Mouse (Mus musculus) heart, adult 8-10 months (tissue): ENCODE data around the gene Bcor. TPM values are rescaled to one million over a fixed set of nuclear protein-coding genes. Genes with fewer than 3 reads are reported as not detected.
A peak's percentile ranks its signal among the peaks of the same experiment; 100 is the strongest.

Experiments
- DNase-seq: peaks from one replicate; pipeline ENCODE4 v3.0.0; 2022; ENCODE audit warnings: low spot score
- total RNA-seq, 4 experiments: library from RNA; stranded (reverse); gene quantifications; 2 replicates each; pipeline ENCODE4 v1.2.4; 2022

The Bcor gene
- total RNA-seq, 4 experiments from 2014 or later: 18.7 to 23.4 (median 20.5) TPM

DNA sequence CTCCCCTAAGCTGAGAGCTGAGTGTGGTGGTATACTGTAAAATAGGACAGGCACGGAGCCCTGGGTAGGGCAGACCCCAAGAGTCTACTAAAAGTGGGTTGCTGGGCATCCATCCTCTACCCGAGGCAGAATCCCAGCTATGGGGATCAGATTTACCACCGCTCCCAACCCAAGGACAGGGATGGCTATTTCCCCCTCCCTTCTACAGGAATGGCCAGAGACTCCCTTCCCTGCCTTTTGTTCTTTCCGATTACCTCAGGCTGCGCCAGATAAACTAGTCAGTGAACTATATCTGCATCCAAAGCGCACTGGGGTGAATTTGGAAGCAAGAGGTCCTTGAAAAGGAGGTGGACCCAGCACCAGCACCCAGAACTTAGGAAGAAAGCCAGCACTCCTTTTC lies 93.1 kb downstream of the Bcor start:
- no peak for DNase-seq

DNA sequence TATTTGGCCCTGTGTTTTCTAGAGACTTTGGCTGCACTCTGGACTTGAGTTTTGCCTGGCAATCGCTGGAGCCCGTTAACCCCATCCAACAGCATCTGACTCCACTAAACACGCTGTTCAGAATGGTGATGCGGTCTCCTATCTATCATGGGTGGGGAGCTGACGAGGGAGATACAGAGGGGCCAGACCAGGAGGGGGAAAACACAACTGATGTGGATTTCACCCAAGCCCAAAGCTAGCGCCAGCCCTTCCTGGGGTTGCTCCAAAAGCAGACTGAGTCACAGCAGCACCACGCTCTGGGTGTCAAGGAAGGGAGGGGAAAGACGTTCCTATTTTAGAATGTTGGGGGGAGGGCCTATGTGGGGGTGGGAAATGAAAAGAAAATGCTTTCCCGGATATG lies 94.4 kb downstream of the Bcor start:
- no peak for DNase-seq

DNA sequence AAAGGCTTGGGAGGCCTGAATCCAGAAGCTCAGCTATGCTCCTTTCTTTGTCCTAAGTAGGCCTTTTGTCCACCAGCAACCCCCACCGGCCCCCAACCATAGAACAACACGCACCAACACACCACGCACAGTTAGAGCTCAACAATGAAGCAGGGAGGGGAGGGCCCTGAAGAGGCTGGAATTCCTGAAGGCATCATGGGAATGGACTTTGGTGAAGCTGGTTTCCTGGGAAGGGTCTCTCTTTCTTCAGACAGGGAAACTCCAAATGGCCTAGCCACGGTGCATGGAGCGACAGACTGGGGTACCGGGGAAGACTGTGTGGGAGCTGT lies 97.3 kb downstream of the Bcor start:
- DNase-seq: no peak

DNA sequence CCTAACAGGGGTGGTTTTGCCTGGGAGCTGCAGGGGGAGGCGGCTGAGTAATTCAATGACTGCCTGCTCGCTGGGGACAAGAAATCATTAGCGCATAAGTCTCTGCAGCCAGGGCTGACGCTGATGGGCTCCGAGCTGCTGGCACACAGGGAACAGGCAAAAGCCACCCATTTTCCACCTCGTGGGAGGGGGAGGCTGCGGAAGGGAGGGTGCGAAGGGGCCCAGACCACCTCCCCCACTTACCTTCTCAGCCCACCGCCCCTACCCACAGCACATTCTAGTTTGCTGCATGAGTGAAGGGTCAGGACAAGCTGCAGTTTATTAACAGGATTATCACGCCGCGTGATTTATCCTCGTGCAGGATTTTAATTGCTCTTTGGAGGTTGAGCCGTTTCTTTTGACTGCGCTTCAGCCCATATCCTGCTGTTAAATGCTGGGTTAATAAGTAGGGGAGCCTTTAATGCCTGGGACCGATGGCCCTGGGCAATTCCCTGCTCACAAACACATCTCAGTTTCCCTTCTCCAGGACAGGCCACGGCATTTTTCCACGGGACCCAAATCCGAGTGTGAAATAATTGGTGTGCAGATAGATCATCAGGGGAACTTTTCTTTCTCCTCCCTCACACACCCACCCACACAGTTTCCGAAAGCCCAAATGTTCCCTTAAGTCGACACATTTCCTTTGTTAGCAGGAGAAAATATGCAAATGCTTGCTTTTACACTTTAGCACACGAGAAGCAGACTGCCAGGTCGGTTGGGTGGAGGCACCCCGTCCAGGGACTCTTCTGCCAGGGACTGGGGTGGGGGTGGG lies 97.8 kb downstream of the Bcor start:
- DNase-seq: no peak

DNA sequence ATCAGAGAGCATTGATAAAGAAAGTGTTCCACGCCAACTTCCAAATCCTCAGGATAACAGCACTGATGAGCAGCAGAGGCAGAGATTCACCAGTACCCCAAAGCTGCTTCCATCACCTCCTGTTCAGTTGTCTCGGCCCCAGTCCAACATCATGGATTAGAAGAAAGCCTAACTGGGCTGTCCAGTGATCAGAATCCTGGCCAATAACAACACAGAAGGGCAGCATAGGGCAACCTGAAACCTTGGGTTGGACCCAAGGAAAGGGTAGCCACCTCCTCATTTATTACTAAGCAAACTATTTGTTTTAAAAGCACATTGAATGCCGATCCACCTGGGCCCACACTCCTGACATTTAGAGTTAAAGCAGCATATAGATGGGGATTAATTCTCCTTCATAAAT lies 99.3 kb downstream of the Bcor start:
- no peak for DNase-seq

DNA sequence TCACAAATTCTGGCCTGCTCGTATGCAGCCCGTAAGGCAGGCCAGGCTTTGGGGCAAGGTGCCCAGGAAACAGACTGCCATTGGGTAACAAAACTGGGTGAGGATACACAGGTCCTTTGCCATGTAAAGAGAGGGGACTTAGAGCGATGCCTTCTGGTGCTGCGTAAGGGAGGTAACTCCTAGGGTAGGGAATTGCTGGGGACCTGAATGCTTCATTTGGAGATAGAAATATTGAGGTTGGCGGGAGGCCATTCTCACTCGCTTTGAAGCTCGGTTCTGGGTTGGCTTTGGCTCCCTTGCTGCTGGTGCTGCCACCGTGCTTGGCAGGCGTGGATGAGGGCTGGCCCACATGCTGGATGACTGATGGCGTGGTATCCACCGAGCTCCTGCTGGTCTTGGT lies 102.9 kb downstream of the Bcor start:
- no peak for DNase-seq

DNA sequence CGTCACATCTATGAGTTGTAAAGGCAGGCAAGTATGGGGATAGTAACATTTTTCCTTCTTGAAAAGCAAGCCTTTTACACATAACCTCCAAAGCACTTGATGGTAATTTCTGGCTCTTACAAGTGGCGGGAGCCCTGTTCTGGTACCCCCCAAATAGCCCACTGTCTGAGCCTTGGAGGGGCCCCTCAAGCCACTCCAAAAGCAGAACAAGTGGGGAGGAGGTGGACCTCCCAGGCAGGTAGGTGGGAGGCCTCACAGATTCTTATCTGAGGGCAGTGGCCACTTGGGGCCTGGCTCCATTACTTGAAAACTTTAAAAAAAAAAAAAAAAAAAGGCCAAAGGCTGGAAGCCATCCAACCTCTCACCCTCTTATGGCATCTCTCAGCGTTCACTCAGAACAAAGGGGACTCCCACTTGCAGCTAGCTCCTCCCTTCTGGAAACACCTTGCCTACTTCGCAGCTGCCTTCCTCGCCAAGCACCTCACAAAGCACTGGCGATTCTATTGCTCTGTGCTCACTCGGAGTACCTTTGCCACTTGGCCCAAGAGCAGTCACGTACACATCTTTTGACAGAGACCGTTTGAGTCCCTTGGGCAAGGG lies 106.7 kb downstream of the Bcor start:
- no peak for DNase-seq

DNA sequence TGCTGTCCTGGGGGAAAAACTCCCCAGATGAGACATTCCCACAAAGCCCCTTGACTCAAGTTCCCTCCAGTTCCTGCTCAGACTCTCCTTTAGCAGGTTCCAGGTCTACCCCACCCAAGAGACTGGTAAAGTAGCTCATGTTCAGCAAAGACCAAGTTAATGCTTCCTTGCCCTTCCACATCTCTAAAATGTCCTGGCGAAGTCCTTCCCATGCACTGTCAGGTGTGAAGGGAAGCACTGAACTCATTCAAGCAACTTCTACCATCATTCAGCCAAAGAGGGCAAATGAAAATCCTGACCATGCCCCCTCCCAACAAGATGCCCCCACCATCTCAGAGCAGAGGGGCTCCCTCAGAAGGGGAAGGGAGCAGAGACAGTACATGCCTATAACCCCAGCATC lies 107.5 kb downstream of the Bcor start:
- no peak for DNase-seq

DNA sequence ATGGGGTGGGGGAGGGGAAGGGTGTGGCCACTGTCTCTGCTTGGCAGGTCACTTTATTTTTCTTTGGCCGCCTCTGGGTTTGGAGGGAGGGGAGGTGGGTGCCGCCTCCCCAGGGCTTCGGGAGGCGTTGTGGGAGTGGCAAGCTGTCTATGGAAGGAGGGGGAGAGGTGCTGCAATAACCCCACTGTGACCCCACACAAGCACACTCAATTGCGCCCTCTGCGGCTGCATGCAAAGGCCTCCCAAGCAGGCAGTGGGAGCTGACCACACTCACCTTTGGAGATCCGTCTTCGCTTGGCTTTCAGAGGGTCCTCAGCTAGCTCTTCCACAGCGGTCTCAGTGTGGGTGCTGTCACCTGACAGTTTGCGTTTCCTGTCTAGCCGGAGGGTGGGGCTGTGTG lies 111.4 kb downstream of the Bcor start:
- no peak for DNase-seq

DNA sequence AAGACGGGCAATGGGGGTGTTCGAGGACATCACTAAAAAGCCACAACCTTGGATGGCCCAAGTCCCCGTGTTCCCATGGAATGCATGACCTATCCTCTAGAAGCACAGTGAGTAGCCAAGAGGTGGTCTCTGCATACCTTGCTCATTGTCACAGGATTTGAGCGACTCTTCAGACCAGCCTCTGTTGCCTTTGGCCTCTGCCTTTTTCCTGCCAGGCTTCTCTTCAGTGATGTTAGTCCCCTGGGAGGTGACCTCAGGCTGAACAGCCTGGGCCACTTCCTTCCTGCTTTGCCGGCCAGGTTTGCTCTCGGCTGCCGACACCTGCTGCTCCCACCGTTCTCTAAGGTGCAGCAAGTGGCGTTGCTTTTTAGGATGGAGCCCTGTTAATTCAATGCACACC lies 112.0 kb downstream of the Bcor start:
- no peak for DNase-seq

DNA sequence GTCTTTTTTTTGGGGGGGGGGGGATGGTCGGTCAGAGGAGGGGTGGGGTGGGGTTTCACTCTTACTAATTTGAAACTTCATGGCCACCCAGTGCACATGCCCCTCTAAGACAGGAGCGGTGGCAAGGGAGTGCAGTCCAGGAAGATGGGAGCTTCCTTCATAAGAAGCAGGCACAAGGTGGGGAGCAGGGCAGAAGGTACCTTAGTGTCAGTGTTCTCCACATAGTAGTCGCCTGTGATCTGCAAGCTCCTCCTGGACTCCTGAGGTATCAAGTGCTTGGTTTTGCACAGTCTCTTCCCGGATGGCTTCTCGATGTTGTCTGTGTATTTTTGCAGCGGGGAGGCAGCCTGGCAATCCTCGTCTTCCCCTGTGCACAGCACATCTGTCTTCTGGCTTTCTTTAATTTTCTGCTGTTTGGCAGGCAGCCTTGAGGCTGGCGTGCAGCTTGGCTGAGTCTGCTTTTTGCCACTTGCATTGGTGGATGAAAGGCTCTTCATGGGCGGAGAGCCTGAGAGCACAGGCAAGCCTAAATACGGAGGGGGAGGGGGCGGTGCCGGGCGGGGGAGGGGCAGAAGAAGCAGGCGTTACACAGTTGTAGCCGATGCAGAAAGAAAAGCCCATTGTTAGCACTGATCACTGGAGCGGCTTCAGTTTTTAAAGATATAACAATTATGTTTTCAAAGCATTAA lies 112.8 kb downstream of the Bcor start:
- no peak for DNase-seq

DNA sequence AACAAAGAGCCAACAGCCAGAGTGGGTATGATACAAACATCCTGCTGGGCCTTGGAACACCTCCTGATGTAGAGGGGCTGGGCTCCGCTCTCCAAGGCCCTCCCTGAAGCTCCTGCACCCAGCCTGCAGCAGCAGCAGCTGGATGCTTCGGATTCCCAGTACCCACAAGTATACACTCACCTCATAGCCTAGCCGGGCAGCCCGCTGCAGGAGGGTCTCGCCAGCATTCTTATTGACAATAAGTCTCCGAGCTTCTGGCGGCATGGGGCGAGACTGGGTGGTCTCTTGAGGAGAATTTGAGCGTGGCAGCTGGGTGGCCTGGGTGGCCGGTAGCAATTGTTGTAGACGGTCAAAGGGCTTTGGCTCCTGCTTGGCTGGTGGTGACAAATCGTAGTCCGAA lies 113.5 kb downstream of the Bcor start:
- no peak for DNase-seq

DNA sequence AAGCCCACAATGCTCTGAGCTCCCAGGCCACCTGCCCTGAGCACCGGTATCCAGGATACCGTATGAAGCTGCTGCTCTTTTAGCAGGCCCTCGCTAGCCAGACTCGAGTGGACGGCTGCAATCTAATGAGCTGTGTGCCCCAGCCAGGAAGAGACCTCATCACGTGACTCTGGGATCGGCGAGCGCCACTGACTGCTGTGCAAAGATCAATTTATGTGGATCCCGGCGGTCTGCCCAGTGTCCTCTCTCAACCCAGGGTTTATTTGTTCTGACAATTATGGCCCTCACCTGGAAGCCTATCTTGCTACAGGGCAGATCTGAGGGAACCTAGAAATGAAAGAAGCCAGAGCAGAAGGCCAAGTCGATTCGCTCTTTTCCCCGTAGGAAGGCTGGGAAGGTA lies 116.8 kb downstream of the Bcor start:
- no peak for DNase-seq

DNA sequence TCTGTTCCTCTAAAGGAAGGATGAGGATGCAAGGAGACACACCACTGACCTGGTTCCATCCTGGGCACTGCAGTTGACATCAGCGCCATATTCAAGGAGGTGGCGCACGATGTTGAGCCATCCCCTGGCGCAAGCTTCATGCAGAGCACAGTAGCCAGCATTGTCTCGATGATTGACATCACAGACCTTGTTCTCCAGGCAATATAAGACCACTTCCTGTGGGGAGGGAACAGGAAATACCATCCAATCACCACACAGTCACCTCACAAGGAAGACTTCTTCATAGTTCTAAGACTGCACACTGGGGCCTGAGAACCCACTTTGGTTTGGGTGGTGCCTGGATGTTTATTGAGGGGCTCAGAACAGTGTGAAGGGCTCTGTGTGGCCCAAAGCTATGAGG lies 118.7 kb downstream of the Bcor start:
- DNase-seq: no peak

DNA sequence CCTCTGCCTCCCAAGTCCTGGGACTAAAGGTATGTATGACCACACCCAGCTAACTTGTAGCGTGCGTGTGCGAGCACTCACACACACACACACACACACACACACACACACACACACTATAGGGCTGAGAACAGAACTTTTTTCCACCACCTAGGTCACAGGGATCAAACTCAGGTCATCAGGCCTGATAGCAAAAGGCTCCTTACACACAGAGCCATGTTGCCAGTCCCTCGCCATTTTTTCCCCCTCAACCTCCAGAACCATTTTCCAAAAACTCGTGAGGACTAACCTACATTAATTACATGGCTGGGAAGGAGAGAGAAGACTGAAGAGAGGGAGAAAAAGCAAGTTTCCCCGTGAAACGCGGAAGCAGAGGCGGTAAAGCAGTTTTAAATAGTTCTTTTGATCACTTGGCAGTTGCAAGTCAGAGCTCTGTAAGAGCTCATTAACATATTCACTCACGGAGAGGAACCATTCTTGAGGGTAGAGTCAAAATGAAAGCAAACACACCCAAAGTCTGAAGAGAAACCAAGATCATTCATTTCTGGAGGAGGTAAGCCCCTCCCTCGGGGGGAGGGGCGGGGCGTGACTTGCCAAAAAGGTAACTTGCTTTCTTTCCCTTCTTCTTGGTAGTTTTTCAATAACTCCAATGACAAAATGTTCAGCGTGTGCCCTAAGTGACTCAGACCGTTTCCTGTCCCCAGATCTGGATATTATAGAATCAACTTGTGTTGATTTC lies 145.3 kb downstream of the Bcor start:
- DNase-seq: no peak

DNA sequence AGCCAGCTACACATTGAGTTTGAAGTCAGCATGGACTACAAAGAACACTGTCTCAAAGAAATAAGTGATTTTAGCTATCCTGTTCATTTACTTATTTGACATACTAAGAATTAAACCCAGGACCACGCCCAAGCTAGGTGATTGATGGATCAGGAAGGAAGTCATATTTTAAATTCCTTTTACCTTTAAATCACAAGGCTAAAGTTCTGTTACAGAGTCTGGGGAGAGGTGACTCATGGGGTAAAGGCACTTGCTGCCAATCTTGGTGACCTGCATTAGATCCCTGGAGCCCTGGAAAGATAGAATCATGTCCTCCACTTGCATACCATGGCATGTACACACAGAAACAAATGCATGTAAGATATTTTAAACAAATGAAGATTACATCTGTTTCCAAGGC lies 149.5 kb downstream of the Bcor start:
- DNase-seq: no peak

DNA sequence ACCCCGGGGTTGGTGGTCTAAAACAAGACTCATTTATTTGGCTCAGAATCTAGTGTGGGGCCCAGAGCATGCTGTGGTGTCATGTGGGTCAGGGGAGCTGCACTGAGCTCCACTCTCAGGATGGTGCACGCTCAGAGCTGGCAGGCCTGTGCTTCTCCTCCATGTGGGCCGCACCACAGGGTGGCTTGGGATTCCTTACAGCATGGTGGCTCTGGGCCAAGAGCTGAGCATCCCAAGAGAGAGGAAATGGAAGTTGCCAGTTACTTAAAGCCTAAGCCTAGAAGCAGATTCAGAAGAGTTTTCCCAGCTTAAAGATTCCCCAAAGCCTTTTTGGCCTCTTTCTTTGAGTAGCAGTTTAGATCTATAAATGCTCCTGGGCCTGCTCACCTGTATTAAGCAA lies 151.1 kb downstream of the Bcor start:
- no peak for DNase-seq

DNA sequence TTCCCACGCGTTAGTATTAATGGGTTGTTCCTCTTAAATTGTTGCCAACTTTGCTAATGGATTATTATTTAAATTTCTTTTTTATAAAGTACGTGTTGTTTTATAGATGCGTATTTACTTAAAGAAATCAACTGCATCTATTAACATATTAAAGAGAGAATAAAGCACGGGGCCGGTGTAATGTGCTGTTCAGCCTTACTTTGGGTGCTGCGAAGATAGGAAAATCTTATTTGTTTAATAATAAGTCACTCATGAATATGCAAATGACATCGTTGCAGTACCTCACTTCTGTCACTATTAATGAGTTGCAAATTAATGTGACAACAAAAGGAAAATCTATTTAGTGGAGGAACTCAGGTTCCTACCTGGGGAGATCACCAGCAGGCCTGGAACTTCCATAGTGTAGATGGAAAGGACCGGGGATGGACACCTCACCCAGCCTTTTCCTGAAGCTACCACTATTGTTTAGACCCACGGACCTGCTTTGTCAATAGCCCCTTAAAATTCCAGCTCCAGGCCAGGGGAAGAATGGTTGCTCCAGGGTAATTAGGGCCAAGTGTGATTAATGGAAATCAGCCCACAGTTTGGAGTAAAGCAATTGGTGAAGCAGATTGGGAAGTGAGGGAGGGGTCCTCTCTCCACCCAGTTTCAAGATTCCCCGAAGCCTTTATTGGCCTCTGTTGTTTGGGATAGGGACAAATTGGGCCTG lies 152.2 kb downstream of the Bcor start:
- DNase-seq: no peak

DNA sequence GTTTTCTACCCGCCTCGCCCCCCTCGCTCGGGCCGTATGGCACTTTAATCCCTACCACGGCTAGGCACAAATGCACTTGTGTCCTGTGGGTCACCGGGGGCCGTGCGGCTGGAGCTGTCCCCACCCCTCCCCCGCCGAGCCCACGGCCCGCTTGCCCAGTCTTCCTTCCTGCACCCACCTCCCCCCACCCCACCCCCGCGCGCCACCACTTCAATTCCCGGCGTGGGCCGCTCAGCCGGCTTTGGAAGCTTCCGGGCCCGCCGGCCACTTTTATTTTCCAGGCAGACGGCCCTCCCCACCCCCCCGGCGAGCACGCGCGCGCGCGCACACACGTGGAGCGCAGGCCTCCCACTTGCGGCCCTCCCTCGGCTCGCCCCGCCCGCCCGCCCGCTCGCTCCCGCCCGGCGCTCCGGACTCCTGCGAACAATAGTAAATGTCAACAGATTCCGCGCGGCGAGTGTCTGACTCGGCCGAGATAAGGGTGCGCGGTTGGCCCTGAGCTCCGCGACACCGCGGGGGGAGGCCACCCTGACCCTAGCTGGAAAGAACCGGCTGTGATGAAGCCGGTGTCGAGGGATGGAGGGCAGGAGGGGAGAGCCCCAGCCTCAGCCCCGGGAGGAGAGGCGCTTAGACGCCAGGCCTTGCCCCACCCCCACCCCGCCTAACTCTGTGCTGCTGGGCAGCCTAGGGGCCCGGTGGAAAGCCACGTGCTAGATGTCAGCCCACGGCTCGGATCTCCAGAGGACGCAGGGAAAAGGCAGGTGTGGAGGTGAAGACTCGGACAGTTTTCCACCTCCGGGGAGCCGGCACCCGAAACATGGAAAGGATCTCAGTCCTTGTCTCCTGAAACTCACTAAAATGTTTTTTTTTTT lies 153.0 kb downstream of the Bcor start:
- DNase-seq: peak; percentile 57

DNA sequence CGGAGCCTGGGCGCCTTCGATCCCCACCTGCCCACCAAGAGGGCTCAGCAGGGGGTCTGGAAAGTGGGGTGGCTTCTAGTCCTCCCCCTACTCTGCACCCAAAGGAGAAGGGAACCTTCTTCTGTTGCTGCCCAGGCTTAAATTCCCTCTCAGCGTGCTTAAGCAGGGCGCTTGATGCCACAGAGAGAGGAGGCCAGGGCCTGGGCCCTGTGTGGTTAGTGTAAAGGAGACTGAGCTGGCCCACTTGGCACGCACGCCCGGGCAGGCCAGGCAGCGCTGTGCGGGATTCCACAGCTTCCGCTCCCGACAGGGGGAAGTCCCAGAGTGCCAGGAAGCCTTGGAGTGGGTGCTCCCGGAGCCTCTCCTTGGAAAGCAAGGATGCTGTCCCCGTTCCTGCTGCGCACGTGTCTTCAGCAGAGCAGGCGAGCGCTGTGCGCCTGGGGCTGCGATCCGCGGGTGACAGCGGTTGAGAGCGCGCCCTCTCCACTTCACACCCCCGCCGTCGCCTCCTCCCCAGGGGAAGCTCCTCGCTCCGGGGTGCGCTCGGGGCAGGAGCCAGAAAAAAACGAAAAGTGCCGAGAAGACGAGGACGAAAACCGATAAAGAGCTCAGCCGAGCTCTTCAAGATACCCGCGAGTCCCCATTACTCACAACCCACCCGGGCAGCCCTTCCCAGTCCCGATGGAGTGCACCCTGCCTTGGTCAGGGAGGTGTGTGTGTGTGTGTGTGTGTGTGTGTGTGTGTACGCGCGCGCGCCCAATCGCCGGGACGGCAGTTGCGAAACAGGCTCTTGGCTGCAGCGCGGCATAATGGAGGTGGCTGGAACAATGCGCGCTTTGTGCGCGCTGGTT lies 153.9 kb downstream of the Bcor start:
- peak; percentile 67 for DNase-seq
